Mouse (Mus musculus) midbrain, embryonic 13.5 days (tissue): ENCODE measurements around the gene Cldn9. TPM values are rescaled to one million over a fixed set of nuclear protein-coding genes. Genes with fewer than 3 reads are reported as not detected.
A peak's percentile ranks its signal among the peaks of the same experiment; 100 is the strongest.

Experiments used
- ATAC-seq: fragments of 200-750 bp; cut with Nextera tagmentation; 2 replicates; pipeline ENCODE4 v1.8.0; 2017; ENCODE audit warnings: mild to moderate bottlenecking, moderate TSS enrichment, moderate library complexity
- H3K27ac ChIP-seq: fragments of 300-500 bp; sonication (generic); 2 replicates; pipeline ENCODE4 v1.5.1; 2015; ENCODE audit warnings: inconsistent platforms, mild to moderate bottlenecking, moderate library complexity
- H3K27me3 ChIP-seq: fragments of 300-500 bp; sonication (generic); 2 replicates; pipeline ENCODE4 v1.6.1; 2015; ENCODE audit warnings: mild to moderate bottlenecking, inconsistent platforms
- H3K36me3 ChIP-seq: fragments of 300-500 bp; sonication (generic); 2 replicates; pipeline ENCODE4 v1.6.1; 2015; ENCODE audit warnings: mild to moderate bottlenecking, inconsistent platforms
- H3K4me1 ChIP-seq: fragments of 300-500 bp; sonication (generic); replicated peaks from 2 replicates; pipeline ENCODE4 v1.6.1; 2015; ENCODE audit warnings: inconsistent platforms
- H3K4me2 ChIP-seq: fragments of 300-500 bp; sonication (generic); replicated peaks from 2 replicates; pipeline ENCODE4 v1.6.1; 2015; ENCODE audit warnings: moderate library complexity, mild to moderate bottlenecking, inconsistent platforms
- H3K4me3 ChIP-seq: fragments of 300-500 bp; sonication (generic); replicated peaks from 2 replicates; pipeline ENCODE4 v1.5.1; 2015; ENCODE audit warnings: mild to moderate bottlenecking, inconsistent platforms
- H3K9ac ChIP-seq: fragments of 300-500 bp; sonication (generic); replicated peaks from 2 replicates; pipeline ENCODE4 v1.6.1; 2015; ENCODE audit warnings: mild to moderate bottlenecking, inconsistent platforms
- H3K9me3 ChIP-seq: fragments of 300-500 bp; sonication (generic); 2 replicates; pipeline ENCODE4 v1.6.1; 2016; ENCODE audit warnings: mild to moderate bottlenecking, inconsistent platforms
- WGBS: fragments of 180-500 bp; shearing (Covaris S2); methylation state at CpG from one replicate; pipeline ENCODE4 v1.1.7; 2015; 5-methylcytosine and 5-hydroxymethylcytosine counted together
- polyA plus RNA-seq: library from polyadenylated mRNA; unstranded; fragments of >200 nt; fragmentation: Nextera tagmentation; extraction: Ambion mirVana; gene quantifications from 2 replicates; pipeline ENCODE4 v1.2.1, GENCODE M21; 2015

Cldn9 gene
- polyA plus RNA-seq: 0.32 and 1.1 TPM in 2 replicates

DNA sequence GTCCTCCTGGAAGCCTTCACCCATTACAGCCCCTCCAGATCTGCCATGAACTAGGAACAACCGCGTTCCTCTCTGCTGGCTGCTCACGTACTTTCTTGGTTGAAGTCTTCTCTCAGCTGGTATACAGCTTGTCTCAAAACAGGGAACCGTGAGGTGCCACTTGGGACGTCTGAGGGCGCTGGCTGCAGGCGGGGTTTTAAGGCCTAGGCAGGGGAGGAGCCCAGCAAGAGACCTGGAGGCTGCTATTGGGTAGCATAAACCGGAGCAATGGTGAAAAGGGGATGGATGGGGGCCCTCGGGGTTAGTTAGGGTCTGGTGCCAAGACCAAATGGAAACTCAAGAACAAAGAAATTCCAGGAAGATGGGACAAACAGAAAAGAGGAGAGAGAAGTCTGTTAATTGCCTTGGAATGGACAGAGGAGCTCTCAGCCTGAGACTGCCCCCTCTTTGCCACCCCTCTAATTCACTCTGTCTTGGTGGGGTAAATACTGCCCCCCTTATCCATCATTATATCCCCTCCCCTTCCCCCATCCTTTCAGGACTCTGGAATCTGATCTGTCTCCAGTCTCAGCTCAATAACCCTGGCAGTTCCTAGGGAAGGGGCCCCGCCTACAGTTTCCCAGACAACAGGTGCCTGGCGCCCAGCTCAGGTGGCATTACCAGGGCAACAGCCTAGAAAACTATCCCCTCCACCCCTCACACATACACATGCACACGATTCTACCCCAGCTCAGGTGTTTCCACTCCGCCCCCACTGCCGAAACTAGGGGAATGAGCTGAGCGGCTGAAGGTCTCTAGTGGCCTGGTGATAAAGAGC lies at the start of gene Cldn9:
Cldn9 (minus strand) TSS at position 171 of the 817 bp plus-strand sequence.
- Histone ChIP-seq H3K4me1 (peaks cover 16% of the 10 kb centered on the region), H3K4me2 (peak within 1 kb of the TSS; percentile 19; the same call in 1 of the 2 replicates), H3K27me3 (peaks cover 55% of the 10 kb centered on the region), H3K36me3 (no peaks in the 10 kb centered on the region), H3K9me3 (no peaks in the 10 kb centered on the region), H3K27ac (no peak within 1 kb of the TSS), H3K4me3 (no peak within 1 kb of the TSS), H3K9ac (no peak within 1 kb of the TSS)
- ATAC-seq: peak; percentile 57
- WGBS: 13% methylated on average over 15 of the region's 15 CpGs

- no peak overlapping the region for H3K27ac ChIP-seq
- no peak overlapping the region for H3K9ac ChIP-seq
- no peaks in the 10 kb centered on the region for H3K9me3 ChIP-seq
- H3K4me2 ChIP-seq: no peak overlapping the region
- 64% methylated on average over 1 of the region's 1 CpGs for WGBS
- H3K27me3 ChIP-seq: no peaks in the 10 kb centered on the region
- no peak for ATAC-seq
- H3K36me3 ChIP-seq: peaks cover 14% of the 10 kb centered on the region
- no peak overlapping the region for H3K4me3 ChIP-seq
- H3K4me1 ChIP-seq: peaks cover 13% of the 10 kb centered on the region
Observed at GRCm38 (mm10) chr17:23730441-23730840, 46.6 kb upstream of the Cldn9 start.

DNA sequence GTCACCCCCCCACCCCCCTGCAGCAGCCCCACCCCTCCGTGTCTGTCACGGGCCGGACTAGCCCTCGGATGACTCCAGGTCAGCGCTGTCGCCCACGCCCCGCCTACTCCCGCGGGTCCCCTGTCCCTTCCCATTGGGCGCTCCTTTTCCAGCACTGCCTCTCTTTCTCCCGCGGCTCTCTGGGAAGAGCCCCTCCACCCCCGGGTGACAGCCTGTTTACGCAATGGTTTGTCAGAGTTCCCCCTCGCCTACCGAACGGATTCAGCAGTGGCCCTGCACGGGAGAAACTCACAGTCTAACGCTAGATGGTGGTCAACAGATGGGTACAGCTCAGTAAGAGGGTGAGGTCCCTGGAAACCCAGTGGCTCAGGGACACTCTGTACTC lies 42.9 kb upstream of the Cldn9 start:
- Histone ChIP-seq H3K4me2 (peak overlapping the region; percentile 89), H3K36me3 (no peaks in the 10 kb centered on the region), H3K4me1 (peaks cover 13% of the 10 kb centered on the region), H3K9ac (peak overlapping the region; percentile 75), H3K27ac (peak overlapping the region; percentile 40; the same call in 1 of the 2 replicates), H3K4me3 (peak overlapping the region; percentile 79), H3K9me3 (no peaks in the 10 kb centered on the region), H3K27me3 (no peaks in the 10 kb centered on the region)
- WGBS: under 1% methylated on average over 17 of the region's 20 CpGs
- ATAC-seq: peak; percentile 85

DNA sequence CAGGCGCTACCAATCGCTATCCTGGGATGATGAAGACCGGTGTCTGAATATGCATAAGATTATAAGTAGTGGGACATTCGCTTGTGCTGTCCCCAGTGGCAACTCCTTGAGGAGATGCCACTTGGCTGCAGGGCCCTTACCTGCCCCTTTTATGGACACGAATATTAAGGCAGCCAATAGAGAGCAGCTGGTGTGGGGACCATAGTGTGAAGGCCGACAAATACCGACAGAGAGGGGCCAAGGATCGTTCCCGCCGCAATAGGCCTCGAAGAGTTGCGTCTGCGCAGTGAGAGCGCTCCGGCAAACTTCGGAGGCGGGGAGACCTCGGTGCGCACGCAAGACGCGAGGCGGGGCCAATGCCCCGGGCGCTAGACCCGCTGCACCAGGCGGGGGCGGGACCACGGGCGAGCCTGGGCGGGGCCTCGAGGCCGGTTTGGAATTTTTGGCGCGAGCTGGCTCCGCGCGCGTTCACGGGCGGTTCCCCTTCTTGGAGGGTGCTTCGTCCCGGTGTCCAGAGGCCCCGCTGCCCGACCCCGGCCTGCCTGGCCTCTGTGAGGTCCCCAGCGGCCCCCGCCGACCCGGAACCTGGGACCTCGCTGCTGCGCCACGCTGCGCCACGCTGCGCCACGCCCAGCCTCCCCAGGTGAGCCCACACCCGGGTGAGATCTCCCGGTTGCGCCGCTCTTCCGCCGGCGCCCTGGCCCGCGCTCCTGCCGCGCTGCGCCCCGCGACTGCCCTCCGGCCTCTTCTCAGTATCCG lies 42.4 kb upstream of the Cldn9 start, which contains the start of gene Pkmyt1:
Pkmyt1 (plus strand) TSS at position 338 of the 759 bp plus-strand sequence.
- Histone ChIP-seq H3K27ac (peak within 1 kb of the TSS; percentile 46; the same call in 1 of the 2 replicates), H3K4me3 (peak within 1 kb of the TSS; percentile 79), H3K4me2 (peak within 1 kb of the TSS; percentile 89), H3K36me3 (no peaks in the 10 kb centered on the region), H3K9me3 (no peaks in the 10 kb centered on the region), H3K4me1 (peaks cover 13% of the 10 kb centered on the region), H3K9ac (peak within 1 kb of the TSS; percentile 75), H3K27me3 (no peaks in the 10 kb centered on the region)
- whole genome bisulfite sequencing: under 1% methylated on average over 60 of the region's 73 CpGs
- ATAC-seq: peak; percentile 90

- H3K4me2 ChIP-seq: peak overlapping the region; percentile 89
- no peaks in the 10 kb centered on the region for H3K36me3 ChIP-seq
- H3K27me3 ChIP-seq: no peaks in the 10 kb centered on the region
- no peak for ATAC-seq
- peak overlapping the region; percentile 75 for H3K9ac ChIP-seq
- no peak overlapping the region for H3K27ac ChIP-seq
- 66% methylated on average over 4 of the region's 4 CpGs for WGBS
- H3K9me3 ChIP-seq: no peaks in the 10 kb centered on the region
- H3K4me3 ChIP-seq: peak overlapping the region; percentile 79
- H3K4me1 ChIP-seq: peaks cover 13% of the 10 kb centered on the region
Observed at GRCm38 (mm10) chr17:23725477-23725876, 41.7 kb upstream of the Cldn9 start.

DNA sequence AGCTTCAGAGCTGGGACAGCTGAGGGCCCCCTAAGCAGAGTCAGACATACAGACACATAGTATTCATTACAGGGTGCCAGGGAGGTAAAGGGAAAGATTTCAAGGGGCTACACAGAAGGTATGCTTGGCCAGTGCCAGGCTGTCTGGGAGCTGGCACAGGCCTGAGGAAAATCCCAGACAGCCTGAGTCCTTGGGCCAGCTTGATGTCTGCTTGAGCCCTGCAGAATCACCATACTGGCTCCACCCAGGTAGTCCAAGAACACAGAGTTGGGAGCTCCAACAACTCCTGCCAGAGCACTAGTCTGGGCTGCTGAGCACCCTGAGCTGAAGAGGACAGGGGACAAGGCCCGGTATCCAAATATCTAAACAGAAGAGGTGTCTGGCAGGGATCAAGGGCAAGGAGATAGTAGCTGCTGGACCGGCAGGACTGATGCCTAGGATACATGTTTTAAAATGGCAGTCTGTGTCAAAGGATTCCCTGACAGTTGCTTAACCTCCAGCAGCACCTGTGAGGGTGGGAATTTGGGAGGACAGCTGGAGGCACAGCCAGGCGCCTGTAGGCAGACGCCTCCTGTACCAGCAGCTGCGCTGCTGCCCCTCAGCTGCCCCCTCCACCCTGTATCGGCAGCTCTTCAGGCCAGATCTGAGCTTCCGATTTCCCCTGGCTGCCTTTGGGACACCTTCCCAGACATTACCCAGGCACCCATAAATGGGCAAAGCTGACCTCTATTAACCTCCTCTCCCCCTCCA lies 38.7 kb upstream of the Cldn9 start, which contains the start of gene 1520401A03Rik:
1520401A03Rik (minus strand) TSS at position 408 of the 750 bp plus-strand sequence.
- peaks cover 13% of the 10 kb centered on the region for H3K4me1 ChIP-seq
- H3K27ac ChIP-seq: no peak within 1 kb of the TSS
- H3K4me2 ChIP-seq: no peak within 1 kb of the TSS
- H3K9me3 ChIP-seq: no peaks in the 10 kb centered on the region
- H3K9ac ChIP-seq: no peak within 1 kb of the TSS
- H3K36me3 ChIP-seq: no peaks in the 10 kb centered on the region
- no peaks in the 10 kb centered on the region for H3K27me3 ChIP-seq
- ATAC-seq: no peak
- WGBS: 76% methylated on average over 7 of the region's 7 CpGs
- no peak within 1 kb of the TSS for H3K4me3 ChIP-seq

GRCm38 (mm10) chr17:23721886-23722285 lies 38.1 kb upstream of the Cldn9 start:
- Histone ChIP-seq H3K36me3 (no peaks in the 10 kb centered on the region), H3K4me3 (no peak overlapping the region), H3K27me3 (no peaks in the 10 kb centered on the region), H3K4me1 (peaks cover 9% of the 10 kb centered on the region), H3K4me2 (no peak overlapping the region), H3K9ac (no peak overlapping the region), H3K27ac (no peak overlapping the region), H3K9me3 (no peaks in the 10 kb centered on the region)
- no peak for ATAC-seq
- WGBS: 92% methylated on average over 2 of the region's 2 CpGs

DNA sequence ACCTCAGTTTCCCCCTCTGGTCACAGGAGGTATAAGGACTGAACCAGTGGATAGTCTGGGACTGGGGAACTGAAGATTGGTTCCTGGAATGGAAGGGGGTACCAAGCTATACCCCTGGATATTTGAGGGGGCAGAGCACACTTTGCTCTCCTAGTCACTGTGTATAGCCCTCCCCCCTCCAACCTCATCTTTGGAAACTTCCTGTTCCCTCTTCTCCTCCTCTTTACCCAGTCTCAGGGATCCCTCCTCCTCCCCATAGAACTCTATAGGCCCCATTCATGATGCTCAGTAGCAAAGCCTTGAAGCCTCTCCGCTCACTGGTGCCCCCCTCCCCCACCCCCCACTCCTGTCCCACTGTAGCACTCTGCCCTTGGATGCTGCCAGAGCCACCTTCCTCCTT lies 35.6 kb upstream of the Cldn9 start:
- 14% methylated on average over 1 of the region's 1 CpGs for WGBS
- H3K36me3 ChIP-seq: no peaks in the 10 kb centered on the region
- no peak overlapping the region for H3K27ac ChIP-seq
- no peak overlapping the region for H3K9ac ChIP-seq
- H3K4me1 ChIP-seq: no peaks in the 10 kb centered on the region
- no peaks in the 10 kb centered on the region for H3K9me3 ChIP-seq
- H3K4me2 ChIP-seq: no peak overlapping the region
- no peak for ATAC-seq
- no peak overlapping the region for H3K4me3 ChIP-seq
- H3K27me3 ChIP-seq: no peaks in the 10 kb centered on the region

- Histone ChIP-seq H3K27ac (no peak overlapping the region), H3K4me3 (no peak overlapping the region), H3K4me2 (no peak overlapping the region), H3K9ac (no peak overlapping the region), H3K9me3 (no peaks in the 10 kb centered on the region), H3K36me3 (no peaks in the 10 kb centered on the region), H3K4me1 (no peaks in the 10 kb centered on the region), H3K27me3 (no peaks in the 10 kb centered on the region)
- WGBS: 53% methylated on average over 2 of the region's 2 CpGs
- no peak for ATAC-seq
Observed at GRCm38 (mm10) chr17:23717003-23717402, 33.2 kb upstream of the Cldn9 start.

DNA sequence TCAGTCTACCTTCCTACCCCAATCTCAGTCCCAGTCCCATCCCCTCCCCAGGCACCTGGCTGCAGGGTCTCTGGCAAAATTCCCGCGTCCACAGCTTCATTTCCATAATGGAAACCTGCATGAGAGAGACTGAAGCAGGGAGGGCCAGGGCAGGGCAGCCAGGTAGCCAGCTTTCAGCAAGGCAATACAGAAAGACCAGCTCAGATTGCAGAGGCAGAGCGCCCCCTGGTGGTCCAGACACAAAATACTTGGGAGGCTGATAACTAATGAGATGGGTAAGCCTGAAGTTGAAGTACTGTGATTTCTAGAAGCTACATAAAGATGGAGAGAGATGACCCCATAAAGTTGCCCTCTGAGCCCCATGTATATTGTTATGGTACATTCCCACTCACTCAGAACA lies 22.4 kb upstream of the Cldn9 start:
- Histone ChIP-seq H3K9ac (no peak overlapping the region), H3K4me2 (no peak overlapping the region), H3K36me3 (no peaks in the 10 kb centered on the region), H3K9me3 (no peaks in the 10 kb centered on the region), H3K4me3 (no peak overlapping the region), H3K4me1 (no peaks in the 10 kb centered on the region; the same call in 1 of the 2 replicates), H3K27ac (no peak overlapping the region), H3K27me3 (peaks cover 16% of the 10 kb centered on the region)
- 1% methylated on average over 3 of the region's 3 CpGs for WGBS
- peak; percentile 68 for ATAC-seq

GRCm38 (mm10) chr17:23705525-23706104 lies 21.8 kb upstream of the Cldn9 start:
- Histone ChIP-seq H3K27me3 (peaks cover 22% of the 10 kb centered on the region), H3K9ac (no peak overlapping the region), H3K4me3 (no peak overlapping the region), H3K36me3 (no peaks in the 10 kb centered on the region), H3K4me2 (no peak overlapping the region), H3K4me1 (no peaks in the 10 kb centered on the region; the same call in 1 of the 2 replicates), H3K9me3 (no peaks in the 10 kb centered on the region), H3K27ac (no peak overlapping the region)
- no peak; the same call in 1 of the 2 replicates for ATAC-seq
- WGBS: 72% methylated on average over 7 of the region's 7 CpGs
